Mouse (Mus musculus) embryonic stem cell, embryonic (primary cell): Measurements from ENCODE around the gene Col4a3.

Source experiments
- CTCF ChIA-PET, 4 experiments: fragments of 300-600 bp in 2 of 4; fragments of 350-600 bp in 2 of 4; sonication (Branson Sonifier 250); formaldehyde crosslinking; loops; one replicate each; lab custom pipeline; 2022; ENCODE audit warnings: inconsistent platforms in 2 of 4; lab: Charles Lee
- POLR2A ChIA-PET, 4 experiments: fragments of 300-600 bp in 2 of 4; fragments of 350-600 bp in 2 of 4; sonication (Branson Sonifier 250); formaldehyde crosslinking; loops; one replicate each; lab custom pipeline; 2022; ENCODE audit warnings: antibody characterized with exemption in 4 of 4, inconsistent platforms in 1 of 4; lab: Charles Lee

Gene Col4a3

DNA sequence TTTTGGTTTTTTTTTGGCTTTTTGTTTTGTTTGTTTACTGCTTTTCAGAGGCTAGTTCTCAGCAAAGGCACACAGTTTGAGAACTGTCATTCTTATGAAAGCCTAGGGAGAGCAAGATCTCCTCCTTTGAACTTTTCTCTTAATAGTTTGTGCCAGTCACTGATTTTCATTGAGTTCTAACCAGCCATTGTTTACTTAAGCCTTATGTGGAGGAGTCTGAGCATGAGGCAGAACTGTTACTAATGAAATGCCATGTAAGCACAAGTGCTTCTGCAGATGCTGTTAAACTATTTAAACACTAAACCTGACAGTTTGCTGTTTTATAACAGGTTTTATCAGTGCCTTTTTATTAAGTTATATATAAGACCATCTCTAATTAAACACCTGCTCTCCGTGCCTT is 151.3 kb downstream of the Col4a3 start:
- POLR2A ChIA-PET: no interaction called here
- CTCF ChIA-PET: no interaction called here

DNA sequence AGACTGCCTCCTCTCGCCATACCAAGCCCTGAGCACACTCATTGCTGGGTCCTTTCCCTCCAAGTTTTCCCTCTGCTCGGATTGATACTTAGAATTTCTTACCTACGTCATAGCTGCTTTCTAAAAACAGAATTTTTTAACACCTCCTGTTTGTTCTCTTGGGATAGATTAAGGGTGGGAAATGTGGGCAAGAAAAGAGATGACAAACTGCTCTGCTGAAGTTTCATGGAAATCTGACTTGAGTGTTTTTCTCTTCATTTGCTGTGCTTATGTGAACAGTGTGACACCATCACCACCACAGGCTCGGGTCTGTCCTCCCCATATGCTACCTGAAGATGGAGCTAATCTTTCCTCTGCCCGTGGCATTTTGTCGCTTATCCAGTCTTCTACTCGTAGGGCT is 154.8 kb downstream of the Col4a3 start:
- POLR2A ChIA-PET: interaction anchor here in 1 of 4 experiments (1.5 to 2.3 kb wide), 2 partner anchors 15 to 28 kb away, joined by 3 to 4 read pairs; no protein-coding TSS in a partner anchor

DNA sequence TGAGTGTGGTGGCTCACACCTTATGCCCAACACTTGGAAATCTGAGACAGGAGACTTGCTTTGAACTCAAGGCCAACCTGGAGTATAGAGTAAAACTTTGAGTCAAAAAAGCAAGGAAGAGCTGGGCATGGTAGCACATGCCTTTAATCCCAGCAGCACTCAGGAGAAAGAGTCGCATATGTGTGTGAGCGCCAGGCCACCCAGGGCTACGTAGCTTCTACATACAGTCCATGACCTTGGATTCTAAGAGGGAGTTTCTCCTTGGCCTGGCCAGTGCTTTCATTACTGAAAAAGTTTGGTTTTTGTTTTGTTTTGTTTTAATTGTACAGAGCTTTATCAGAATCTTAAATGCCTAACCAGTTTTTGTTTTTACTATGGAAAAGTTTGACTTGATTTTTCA is 157.2 kb downstream of the Col4a3 start:
- ChIA-PET POLR2A (interaction anchor here in 1 of 4 experiments (2.3 kb wide), 1 partner anchor 26 kb away, joined by 4 read pairs; no protein-coding TSS in a partner anchor), CTCF (no interaction called here)

More for the DNA sequence above, 154.8 kb downstream of the Col4a3 start:
- CTCF ChIA-PET: no interaction called here

DNA sequence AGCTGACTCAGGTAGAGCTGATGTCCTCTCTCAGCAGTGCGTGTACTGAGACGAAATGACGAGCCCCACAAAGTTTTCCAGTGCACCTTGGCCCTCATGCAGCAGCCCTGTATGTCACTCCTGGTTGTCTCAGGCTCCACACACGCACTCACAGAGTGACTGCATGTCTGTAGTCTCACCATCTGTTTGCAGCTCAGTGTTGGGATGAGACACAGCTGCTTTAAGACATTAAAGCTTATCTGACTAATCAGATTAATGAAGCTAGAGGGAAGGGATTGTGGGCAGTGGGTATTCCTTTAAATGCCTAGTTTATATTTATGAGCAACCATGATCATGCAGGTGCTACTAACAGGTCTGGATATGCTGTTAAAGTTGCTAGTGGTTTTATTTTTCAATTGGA is 159.7 kb downstream of the Col4a3 start:
- POLR2A ChIA-PET: no interaction called here
- CTCF ChIA-PET: no interaction called here

DNA sequence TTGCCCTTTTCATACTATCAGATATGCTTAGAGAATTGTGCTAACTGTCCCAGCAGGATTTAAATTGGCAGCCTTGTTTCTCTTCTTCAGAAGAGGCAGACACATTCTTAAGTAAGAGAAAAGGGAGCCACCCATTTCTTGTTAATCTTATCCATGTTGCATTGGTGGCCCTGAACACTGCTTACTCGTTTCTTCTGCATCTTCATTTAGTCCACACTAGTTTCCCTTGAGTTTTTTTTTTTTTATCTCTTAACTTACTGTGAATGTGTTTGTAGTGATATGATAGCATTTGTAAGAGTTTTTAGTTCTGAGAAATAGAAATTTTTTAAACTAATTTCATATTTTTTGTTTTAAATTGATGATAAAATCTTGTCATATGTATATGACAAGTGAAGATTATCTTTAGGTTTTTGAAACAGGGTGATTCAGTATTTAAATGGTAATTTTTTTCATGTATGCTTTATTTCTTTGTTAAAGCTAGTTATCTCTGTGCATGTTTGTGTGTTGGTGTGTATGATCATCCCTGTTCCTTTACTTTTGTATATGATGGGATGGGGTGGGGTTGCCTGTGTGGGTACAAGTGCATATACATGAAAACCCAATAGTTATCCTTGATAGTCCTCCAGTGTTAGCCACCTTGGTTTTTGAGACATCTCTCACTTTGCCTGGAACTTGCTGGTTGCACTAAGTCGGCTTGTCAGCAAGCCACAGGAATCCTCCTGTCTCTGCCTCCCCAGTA is 161.2 kb downstream of the Col4a3 start:
- ChIA-PET CTCF (no interaction called here), POLR2A (no interaction called here)

DNA sequence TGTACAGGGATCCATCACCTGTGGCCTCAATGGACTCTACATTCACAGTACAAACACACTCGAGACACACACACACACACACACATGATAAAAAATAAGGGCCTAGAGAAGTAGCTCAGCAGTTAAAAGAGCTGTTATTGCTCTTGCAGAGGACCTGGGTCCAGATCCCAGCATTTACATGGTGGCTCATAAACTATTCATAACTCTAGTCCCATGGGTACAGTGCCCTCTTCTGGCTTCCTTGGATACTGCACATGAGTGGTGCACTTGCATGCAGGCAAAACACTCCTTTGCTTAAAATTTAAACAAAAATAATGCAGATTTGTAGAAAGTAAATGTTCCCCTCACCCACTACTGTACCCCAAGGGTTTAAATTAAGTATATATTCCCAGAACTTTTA is 172.8 kb downstream of the Col4a3 start:
- ChIA-PET CTCF (interaction anchor here in 3 of 4 experiments (0.5 to 1.3 kb wide), 7 partner anchors 118 to 790 kb away, joined by 3 to 5 read pairs (median 4); no protein-coding TSS in a partner anchor), POLR2A (interaction anchor here in 2 of 4 experiments (0.6 to 1.8 kb wide), 3 partner anchors 12 to 82 kb away, joined by 4 read pairs; partner anchors contain the start of gene Gm47791 (in 1 of the 2))

DNA sequence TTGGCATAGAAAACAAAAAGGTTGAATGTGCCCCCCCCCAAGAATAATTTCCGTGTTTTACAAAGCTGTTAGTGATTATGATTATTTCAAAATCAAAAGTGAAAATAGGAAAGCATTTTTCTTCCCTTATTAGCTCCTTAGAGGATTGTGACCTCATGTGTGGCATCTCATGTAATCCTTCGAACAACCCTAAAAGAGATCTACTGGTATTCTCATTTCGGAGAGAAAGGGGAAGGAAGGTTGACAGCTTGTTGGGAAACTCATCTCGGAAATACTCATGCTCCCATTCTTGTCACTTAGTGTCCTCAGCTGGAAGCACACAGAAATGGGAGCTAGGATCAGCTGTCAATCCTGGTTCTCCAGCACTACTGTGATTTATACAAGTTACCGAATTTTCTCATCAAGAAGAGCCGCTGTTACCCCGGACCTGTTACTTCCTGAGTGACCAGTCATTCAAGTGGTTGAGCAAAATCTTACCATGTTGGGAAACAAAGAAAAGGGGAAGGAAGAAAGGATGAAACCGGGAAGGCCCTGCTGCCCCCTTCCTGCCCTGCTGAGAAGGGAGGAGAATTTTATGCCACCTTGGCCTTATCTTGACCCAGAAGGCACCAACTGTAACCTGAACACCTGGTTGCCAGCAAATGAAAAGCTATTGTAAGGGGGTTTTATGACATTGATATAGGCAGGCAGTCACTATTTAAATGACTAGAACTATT is 174.9 kb downstream of the Col4a3 start:
- POLR2A ChIA-PET: interaction anchor here in 1 of 4 experiments (0.6 kb wide), 1 partner anchor 37 kb away, joined by 4 read pairs; no protein-coding TSS in a partner anchor
- CTCF ChIA-PET: interaction anchor here (0.5 to 1.5 kb wide), 7 partner anchors 37 to 314 kb away, joined by 3 to 4 read pairs (median 3); partner anchors contain the start of gene Mff (in 1 of the 4)

DNA sequence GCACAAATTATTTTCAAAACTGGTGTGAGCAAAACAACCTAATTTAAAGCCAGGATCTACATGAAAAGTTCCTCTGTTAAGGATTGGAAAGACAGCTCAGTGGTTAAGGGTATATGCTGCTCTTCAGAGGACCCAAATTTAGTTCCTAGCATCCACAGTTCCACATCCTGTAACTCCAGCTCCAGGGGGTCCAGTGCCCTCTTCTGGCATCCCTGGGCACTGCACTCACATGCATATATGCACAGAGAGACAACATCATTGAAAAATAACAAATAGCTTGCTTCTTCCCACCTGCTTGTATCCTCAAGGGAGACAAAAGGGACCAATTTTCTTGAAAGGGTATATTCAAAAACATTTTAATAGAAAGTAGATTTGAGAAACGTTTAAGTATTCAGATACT is 175.6 kb downstream of the Col4a3 start:
- CTCF ChIA-PET: interaction anchor here in 3 of 4 experiments (0.6 to 1.5 kb wide), 7 partner anchors 38 to 516 kb away, joined by 3 to 4 read pairs (median 3); partner anchors contain the start of gene Mff (in 1 of the 3)
- POLR2A ChIA-PET: no interaction called here

DNA sequence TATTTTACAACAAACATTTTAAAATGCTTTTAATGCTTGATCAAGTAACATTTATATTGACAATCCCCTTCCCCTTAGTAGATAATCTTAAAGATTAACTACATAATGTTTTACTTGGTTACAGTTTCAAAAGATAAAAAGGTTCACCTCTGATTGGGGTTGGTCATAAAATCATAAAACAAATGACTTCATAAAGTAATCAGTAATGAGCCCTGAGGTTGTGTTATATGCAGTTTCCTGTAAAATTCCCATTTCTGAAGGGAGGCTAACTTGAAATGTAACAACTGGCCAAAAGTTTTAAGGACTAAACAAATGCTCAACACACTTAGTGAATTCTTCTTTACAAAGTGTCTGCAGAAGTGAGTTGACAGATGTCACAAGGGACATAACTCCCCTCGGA is 179.5 kb downstream of the Col4a3 start:
- ChIA-PET POLR2A (no interaction called here), CTCF (no interaction called here)

DNA sequence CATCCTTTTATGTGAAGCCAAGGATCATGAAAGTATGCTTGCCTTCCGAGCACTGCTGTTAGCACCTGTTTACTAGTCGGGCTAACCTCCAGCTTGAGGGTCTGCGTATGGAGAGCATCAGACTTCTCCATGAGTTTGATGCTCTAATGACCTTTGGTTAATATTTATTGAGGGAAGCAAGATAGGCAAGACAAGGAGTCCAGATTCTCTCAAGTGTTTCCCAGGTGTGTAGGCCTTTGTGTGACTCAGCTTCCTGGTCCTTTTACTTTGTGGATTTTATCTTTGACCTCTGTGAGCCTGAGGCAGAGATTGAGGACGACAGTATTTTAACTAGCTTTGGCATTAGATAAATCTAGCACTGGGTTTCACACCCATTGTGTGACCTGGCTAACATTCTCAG is 179.9 kb downstream of the Col4a3 start:
- ChIA-PET CTCF (no interaction called here), POLR2A (no interaction called here)

DNA sequence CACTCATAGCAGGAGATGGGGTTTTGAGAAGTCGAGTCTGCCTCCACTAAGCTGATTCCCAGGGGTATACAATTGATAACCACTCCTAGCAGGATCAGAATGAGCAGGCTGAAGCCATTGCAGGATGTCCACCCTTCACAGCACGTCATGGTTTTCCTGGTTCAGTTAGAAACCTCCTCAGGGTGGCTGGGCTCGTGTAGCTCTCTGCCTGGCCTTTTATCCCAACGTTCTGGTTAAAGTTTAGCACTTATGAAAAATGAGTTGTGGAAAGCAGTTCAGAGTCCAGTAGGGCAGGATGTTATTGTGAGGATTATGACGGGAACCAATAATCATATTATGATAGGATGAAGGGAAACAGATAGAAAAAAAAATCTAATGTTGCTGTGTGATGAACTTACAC is 181.5 kb downstream of the Col4a3 start, which contains the start of gene Tm4sf20:
TSS of gene Tm4sf20 (minus strand) at position 193 of the 400 bp plus-strand sequence.
- POLR2A ChIA-PET: no interaction called here

DNA sequence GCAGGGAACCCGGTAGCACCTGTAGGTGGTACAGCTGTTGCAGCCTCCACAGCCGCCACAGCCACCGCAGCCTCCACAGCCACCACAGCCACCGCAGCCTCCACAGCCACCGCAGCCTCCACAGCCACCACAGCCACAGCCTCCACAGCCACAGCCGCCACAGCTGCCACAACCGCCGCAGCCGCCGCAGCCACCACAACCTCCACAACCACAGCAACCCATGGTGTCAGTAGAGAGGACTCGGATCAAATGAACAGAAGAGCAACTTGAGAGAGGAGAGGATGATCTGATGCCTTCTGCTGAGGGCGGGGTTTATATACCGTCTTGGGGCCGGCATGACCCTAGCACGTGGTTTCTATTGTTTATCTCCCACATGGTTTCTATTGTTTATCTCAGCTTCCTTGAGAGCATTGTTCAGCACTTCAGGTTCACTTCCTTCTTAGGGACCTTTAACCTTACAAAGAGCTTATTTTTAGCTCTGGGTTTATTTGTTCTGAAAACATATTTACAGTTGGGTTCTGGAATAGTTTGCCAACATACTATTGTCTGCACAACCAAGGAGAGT is 184.4 kb downstream of the Col4a3 start, which contains the start of gene Gm47791:
TSS of gene Gm47791 (minus strand) at position 222 of the 565 bp plus-strand sequence.
- ChIA-PET POLR2A (interaction anchor here in 2 of 4 experiments (0.5 to 1.8 kb wide), 6 partner anchors 12 to 267 kb away, joined by 3 to 4 read pairs (median 4); partner anchors contain the start of gene Slc19a3 (in 1 of the 2)), CTCF (no interaction called here)

More for the DNA sequence above, 181.5 kb downstream of the Col4a3 start, which contains the start of gene Tm4sf20:
- CTCF ChIA-PET: no interaction called here
